Mouse (Mus musculus): ENCODE measurements around the gene Zfp791. TPM values are rescaled to one million over a fixed set of nuclear protein-coding genes. Genes with fewer than 3 reads are reported as not detected.
A peak's percentile ranks its signal among the peaks of the same experiment; 100 is the strongest.

Zfp791 gene
- polyA plus RNA-seq, 1 experiment from 2014 or later = 1.4 TPM

DNA sequence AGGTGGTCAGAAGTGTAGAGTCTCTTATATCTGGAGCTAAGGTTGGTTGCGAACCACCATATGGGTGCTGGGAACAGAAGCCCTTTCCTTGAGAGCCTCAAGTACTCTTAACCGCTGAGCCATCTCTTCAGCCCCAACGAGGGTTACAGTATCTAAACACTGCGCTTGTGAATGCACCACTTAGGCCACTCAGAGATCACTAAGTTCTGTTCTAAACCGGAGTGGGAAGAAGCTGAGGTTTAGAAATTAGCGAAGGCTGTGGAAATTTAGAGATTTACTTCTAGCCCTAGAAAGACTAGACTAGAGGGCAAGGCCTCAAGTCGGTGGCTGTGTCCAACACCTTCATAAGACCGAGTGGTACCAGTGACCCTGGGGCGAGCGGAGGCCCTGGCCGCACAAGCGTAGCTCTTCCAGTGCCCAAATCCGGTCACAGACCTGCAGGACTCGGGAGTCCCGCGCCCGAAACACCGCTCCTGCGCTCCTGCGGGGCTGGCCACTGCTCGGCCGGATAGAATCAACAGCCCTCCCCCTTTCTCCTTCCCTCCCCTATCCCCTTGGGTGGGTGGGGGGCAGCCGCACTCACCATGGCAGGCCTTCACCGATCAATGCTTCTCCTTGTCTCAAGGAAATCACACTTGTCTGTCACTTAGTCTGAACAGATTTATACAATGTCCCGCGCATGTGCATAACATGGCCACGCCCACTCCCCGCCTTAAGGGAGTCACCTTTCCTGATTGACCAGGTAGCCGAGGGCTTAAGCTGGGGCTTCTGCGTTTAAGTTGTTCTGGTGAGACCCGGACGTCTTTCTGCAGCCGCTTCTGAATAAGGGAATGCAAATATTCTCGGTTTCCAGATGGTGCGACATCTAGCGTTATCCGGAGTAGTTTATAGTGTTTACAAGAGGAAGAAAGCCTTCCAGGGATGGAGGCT, 3.6 kb downstream of the Zfp791 start:
- peak overlapping the region; percentile 77 for H3K27ac ChIP-seq
- peak; percentile 59; the same call in 1 of the 2 replicates for TF ChIP-seq CTCF (IDR thresholded peaks at IDR 0.05; ENCODE audit: low read depth)

DNA sequence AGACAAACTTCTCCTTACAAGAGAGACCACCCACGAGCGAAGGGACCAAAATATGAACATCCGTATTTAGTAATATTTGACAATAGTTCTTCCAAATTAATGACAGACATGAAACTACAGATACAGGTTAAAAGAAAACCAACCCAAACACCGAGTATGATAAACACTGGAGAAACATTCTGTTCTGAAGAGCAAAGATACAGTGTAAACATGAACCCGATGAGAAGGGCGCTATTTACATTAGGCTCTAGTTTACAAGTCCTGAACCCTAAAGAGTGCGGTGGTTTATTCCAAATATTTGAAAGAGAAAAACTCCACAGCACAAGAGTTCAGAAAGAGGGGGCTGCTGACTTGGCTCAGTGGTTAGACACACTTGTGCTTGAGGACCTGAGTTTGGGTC, 5.9 kb downstream of the Zfp791 start:
- Histone ChIP-seq H3K9me3 (replicated peaks; ENCODE audit: low read length) (no peaks in the 10 kb centered on the region), H3K4me3 (replicated peaks; ENCODE audit: low read depth, low read length) (no peak overlapping the region), H3K4me1 (replicated peaks; ENCODE audit: insufficient read depth, low read length) (no peaks in the 10 kb centered on the region), H3K9ac (ENCODE audit: low read depth, low read length) (no peak overlapping the region), H3K4me2 (ENCODE audit: low read length) (no peak overlapping the region), H3K27me3 (ENCODE audit: insufficient read depth, low read length) (no peaks in the 10 kb centered on the region), H3K36me3 (ENCODE audit: insufficient read depth, low read length) (no peaks in the 10 kb centered on the region), H3K27ac (no peak overlapping the region)
- no peak for DNase-seq (ENCODE audit: low spot score)
- no peak for TF ChIP-seq CTCF (IDR thresholded peaks at IDR 0.05; ENCODE audit: low read depth)
- ATAC-seq (replicated peaks; ENCODE audit: low FRiP score, low read depth) = no peak
- WGBS = 88% methylated on average over 7 of the region's 7 CpGs

More for the DNA sequence above, 3.6 kb downstream of the Zfp791 start:
- Histone ChIP-seq H3K36me3 (ENCODE audit: insufficient read depth, low read length) (no peaks in the 10 kb centered on the region), H3K4me2 (ENCODE audit: low read length) (peak overlapping the region; percentile 82), H3K4me3 (replicated peaks; ENCODE audit: low read depth, low read length) (peak overlapping the region; percentile 65), H3K4me1 (replicated peaks; ENCODE audit: insufficient read depth, low read length) (no peaks in the 10 kb centered on the region), H3K9me3 (replicated peaks; ENCODE audit: low read length) (no peaks in the 10 kb centered on the region), H3K27me3 (ENCODE audit: insufficient read depth, low read length) (no peaks in the 10 kb centered on the region), H3K9ac (ENCODE audit: low read depth, low read length) (peak overlapping the region; percentile 73)
- peak; percentile 92 for DNase-seq (ENCODE audit: low spot score)
- peak; percentile 92 for ATAC-seq (replicated peaks; ENCODE audit: low FRiP score, low read depth)
- 6% methylated on average over 37 of the region's 37 CpGs for WGBS

DNA sequence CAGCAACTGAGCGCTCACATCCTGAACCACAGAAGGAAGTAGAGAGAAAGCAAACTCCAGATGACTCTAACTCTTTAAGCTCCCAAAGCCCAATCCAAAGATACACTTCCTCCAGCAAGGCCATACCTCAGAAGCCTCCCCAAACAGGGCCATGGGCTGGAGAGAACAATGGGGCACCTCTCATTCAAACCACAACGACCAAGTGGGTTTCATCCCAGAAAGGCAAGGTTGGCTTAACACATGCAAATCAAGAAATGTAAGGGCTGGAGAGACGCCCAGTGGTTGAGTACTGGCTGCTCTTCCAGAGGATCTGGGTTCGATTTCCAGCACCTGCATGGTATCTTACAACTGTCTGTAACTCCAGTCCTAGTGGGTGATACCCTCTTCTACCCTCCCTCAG, 7.4 kb downstream of the Zfp791 start:
- H3K27me3 ChIP-seq (ENCODE audit: insufficient read depth, low read length) = no peaks in the 10 kb centered on the region
- no peak overlapping the region for H3K4me2 ChIP-seq (ENCODE audit: low read length)
- H3K36me3 ChIP-seq (ENCODE audit: insufficient read depth, low read length) = peaks cover 8% of the 10 kb centered on the region
- DNase-seq (ENCODE audit: low spot score) (no peak), ATAC-seq (replicated peaks; ENCODE audit: low FRiP score, low read depth) (no peak)
- 84% methylated on average over 4 of the region's 4 CpGs for WGBS
- H3K4me3 ChIP-seq (replicated peaks; ENCODE audit: low read depth, low read length) = no peak overlapping the region
- H3K4me1 ChIP-seq (replicated peaks; ENCODE audit: insufficient read depth, low read length) = no peaks in the 10 kb centered on the region
- H3K9me3 ChIP-seq (replicated peaks; ENCODE audit: low read length) = no peaks in the 10 kb centered on the region
- TF ChIP-seq CTCF (IDR thresholded peaks at IDR 0.05; ENCODE audit: low read depth) = no peak
- H3K9ac ChIP-seq (ENCODE audit: low read depth, low read length) = no peak overlapping the region
- H3K27ac ChIP-seq = no peak overlapping the region

DNA sequence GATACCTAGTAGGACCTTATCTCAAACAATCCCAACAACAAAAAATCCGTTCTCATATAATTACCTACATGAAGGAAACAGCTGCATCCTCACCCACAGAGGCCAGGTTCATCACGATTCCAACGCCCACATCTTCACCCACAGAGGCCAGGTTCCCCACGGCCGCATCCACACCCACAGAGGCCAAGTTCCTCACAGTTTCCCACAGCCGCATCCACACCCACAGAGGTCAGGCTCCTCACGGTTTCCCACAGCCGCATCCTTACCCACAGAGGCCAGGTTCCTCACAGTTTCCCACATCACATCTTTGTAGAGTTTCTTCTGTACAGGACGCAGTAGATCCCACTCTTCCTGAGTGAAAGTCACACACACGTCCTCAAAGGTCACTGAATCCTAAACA, 9.7 kb downstream of the Zfp791 start:
- H3K27me3 ChIP-seq (ENCODE audit: insufficient read depth, low read length) = no peaks in the 10 kb centered on the region

DNA sequence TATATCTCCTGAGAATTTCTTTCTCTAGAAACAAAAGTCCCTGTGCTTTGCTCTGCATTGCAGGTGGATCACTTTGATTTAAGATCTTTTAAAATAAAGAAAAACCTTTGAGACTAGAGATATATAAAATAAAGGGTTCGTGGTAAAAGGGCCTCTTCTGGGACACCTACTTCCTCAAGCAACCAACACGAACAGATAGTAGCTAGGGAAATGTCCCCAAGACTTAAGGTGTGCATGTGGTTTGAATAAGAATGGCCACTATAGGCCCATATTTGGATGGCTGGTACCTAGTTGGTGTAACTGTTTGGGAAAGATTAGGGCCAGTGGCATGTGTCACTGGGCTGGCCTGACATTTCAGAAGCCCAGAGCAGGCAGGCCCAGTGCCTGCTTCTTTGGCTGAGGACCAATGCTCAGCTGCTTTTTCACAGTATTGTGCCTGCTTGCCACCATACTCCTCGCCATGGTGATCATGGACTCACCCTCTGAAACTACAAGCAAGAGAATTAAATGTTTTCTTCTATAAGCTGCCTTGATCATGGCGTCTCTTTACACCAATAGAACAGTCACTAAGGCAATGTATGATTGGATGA, 22.7 kb downstream of the Zfp791 start:
- TF ChIP-seq CTCF (IDR thresholded peaks at IDR 0.05; ENCODE audit: low read depth) = no peak
- Histone ChIP-seq H3K36me3 (ENCODE audit: insufficient read depth, low read length) (peaks cover 26% of the 10 kb centered on the region), H3K27me3 (ENCODE audit: insufficient read depth, low read length) (no peaks in the 10 kb centered on the region), H3K27ac (no peak overlapping the region), H3K4me3 (replicated peaks; ENCODE audit: low read depth, low read length) (no peak overlapping the region), H3K9ac (ENCODE audit: low read depth, low read length) (no peak overlapping the region), H3K4me1 (replicated peaks; ENCODE audit: insufficient read depth, low read length) (no peaks in the 10 kb centered on the region), H3K9me3 (replicated peaks; ENCODE audit: low read length) (no peaks in the 10 kb centered on the region), H3K4me2 (ENCODE audit: low read length) (no peak overlapping the region)
- DNase-seq (ENCODE audit: low spot score) (no peak), ATAC-seq (replicated peaks; ENCODE audit: low FRiP score, low read depth) (no peak)
- 89% methylated on average over 4 of the region's 4 CpGs for WGBS

More for the DNA sequence above, 9.7 kb downstream of the Zfp791 start:
- Histone ChIP-seq H3K4me3 (replicated peaks; ENCODE audit: low read depth, low read length) (no peak overlapping the region), H3K9me3 (replicated peaks; ENCODE audit: low read length) (no peaks in the 10 kb centered on the region), H3K9ac (ENCODE audit: low read depth, low read length) (no peak overlapping the region), H3K36me3 (ENCODE audit: insufficient read depth, low read length) (peaks cover 19% of the 10 kb centered on the region), H3K4me1 (replicated peaks; ENCODE audit: insufficient read depth, low read length) (no peaks in the 10 kb centered on the region), H3K4me2 (ENCODE audit: low read length) (no peak overlapping the region), H3K27ac (no peak overlapping the region)
- TF ChIP-seq CTCF (IDR thresholded peaks at IDR 0.05; ENCODE audit: low read depth) = no peak
- ATAC-seq (replicated peaks; ENCODE audit: low FRiP score, low read depth) = no peak
- 95% methylated on average over 10 of the region's 10 CpGs for WGBS
- DNase-seq (ENCODE audit: low spot score) = no peak

DNA sequence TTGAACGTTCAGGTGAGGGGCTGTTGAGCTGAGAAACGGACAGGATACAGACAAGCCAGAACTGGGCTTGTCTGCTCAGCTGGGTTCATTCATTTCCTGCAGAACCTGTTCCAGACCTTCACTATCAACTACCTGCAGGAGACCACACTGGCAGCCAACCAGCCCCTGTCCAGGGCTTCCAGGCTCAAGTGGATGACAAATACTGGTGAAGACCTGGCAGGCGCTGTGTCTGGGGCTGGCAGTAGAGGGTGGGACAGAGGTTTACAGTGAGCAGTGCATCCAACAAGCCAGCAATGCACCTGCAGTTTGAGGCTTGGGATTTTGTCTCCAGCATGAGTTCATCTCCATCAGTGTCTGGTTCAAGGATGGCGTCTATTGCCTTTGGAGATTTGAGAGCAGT, 26.0 kb downstream of the Zfp791 start:
- WGBS = 88% methylated on average over 4 of the region's 4 CpGs
- Histone ChIP-seq H3K9me3 (replicated peaks; ENCODE audit: low read length) (no peaks in the 10 kb centered on the region), H3K27ac (no peak overlapping the region), H3K4me3 (replicated peaks; ENCODE audit: low read depth, low read length) (no peak overlapping the region), H3K4me1 (replicated peaks; ENCODE audit: insufficient read depth, low read length) (no peaks in the 10 kb centered on the region), H3K36me3 (ENCODE audit: insufficient read depth, low read length) (peaks cover 40% of the 10 kb centered on the region), H3K4me2 (ENCODE audit: low read length) (no peak overlapping the region), H3K27me3 (ENCODE audit: insufficient read depth, low read length) (no peaks in the 10 kb centered on the region), H3K9ac (ENCODE audit: low read depth, low read length) (no peak overlapping the region)
- DNase-seq (ENCODE audit: low spot score) (no peak), ATAC-seq (replicated peaks; ENCODE audit: low FRiP score, low read depth) (no peak)
- TF ChIP-seq CTCF (IDR thresholded peaks at IDR 0.05; ENCODE audit: low read depth) = no peak

Measured in kidney, postnatal 0 days (tissue).